Mouse (Mus musculus) left cerebral cortex, adult 9 months (tissue): ENCODE measurements at regions not wholly inside any gene's neighbourhood (a gene's known extent, or its start where the extent isn't known, plus 50 kb on each side); places are given as distances from the start of the nearest gene placed in this dataset.
A peak's percentile ranks its signal among the peaks of the same experiment; 100 is the strongest.

Source experiments
- DNase-seq, 2 experiments: peaks; one replicate each; pipeline ENCODE4 v3.0.0; 2022; ENCODE audit warnings: low spot score in 2 of 2

DNA sequence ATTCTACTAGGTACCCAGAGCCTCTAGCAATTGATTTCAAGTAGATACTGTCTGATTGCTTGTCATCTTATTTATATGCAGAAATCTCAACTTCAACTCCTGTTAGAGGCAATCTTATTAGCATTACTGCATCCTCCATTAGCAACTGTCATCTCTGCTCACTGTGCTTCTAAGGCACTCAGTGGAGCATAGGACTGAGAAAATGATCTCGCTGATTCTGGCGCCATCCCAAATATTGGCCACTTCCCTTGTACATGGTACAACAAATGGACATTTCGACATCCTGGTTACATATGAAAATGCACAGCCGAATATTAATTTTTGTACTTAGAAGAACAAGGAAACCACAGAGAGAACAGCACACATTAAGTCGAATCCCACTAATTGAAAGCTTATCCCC lies 329.7 kb upstream of the G2e3 start:
- no peak for DNase-seq

DNA sequence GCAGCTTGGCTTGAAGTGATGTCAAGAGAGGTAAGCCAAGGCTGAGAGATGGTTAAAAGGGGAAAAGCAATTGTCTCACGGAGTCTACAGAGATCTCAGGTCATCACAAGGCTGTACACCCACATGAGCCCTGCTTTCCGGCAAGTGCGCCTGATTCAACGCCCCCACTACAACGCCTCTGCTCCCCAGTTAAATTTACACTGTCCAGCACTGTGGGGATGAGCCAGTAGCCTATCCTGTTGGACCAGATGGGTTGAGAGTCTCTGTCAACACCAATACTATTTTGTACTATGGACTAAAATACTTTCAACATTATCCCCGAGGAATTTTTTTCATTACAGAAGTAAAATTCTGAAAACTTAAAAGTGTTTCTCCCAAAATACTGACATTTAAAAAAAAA lies 331.8 kb upstream of the G2e3 start:
- DNase-seq: peak in 1 of 2 experiments; percentile 45

DNA sequence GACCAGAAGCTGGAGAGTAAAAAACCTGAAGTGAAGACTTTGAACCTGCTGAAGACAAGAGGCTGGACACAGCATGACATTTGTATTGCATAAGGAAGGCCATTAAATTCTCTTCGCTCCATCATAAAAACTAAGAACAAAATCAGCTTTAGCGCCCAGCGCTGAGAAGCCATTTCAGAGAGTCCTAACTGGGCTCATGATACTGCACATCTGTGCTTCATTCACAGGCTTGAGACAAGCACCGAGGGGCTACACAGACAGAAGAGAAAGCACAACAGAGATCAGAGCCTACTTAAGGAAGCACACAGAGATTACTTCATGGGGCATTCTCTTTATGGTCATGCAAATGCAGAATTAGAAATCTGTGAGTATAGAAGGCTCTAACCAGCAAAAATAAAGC lies 338.2 kb upstream of the G2e3 start:
- no peak for DNase-seq

DNA sequence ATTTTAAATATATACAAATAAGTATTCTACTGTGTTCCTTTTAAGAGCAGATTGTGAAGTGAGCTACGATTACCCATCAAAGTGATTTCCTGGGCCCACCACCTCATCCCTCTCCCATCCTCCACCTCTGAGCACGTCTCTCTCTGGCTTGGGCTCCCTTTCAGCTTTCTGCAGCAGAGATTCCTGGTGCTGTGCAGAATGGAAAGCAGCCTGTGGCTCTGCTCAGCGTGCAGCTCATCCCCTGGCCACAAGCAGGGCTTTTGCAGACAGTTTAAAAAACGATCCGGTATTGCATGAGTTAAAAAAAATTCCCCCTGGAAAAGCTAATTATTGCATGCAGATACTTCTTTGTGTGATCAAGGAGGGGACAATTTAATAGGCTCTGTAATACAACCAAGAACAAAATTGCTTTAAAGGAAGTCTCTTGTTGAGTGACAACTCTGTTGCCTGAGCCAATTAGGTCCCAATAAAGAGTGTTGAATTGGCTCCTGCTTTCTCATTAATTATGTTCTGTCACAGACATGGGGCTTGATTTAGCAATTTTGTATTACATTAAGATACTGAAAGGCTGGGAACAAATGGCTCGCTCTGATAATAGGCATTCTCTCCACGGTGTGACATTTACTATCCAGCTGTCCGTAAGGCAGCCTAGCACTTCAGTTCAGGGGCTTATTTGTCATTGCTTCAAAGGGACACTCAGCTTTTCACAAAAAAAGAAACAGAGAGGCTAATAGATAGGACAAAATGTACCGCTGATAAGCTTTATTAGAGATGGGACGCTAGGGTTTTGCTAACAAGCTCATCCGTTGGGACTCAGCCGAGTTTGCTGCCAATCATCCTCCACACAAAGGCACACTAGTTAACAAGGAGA lies 345.9 kb upstream of the G2e3 start:
- peak in 1 of 2 experiments; percentile 40 for DNase-seq

DNA sequence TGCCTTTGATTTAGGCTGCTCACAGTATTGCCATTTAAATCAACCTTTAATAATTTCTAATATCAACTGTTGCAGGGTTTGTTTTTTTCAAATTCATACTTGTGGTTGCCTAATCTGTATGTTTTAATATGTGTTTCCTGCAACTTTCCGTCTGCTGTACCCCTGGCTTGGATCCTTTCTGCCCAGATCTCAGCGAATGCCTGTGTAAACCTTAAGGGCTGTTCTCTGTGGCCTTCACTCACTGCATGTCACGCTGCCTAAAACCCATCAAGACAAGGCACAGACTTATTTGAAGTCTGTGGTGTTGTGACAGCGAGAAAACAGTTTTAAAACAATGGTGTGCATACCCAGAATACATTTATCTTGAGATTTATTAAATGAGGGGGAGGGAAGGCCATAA lies 346.8 kb upstream of the G2e3 start:
- no peak for DNase-seq

DNA sequence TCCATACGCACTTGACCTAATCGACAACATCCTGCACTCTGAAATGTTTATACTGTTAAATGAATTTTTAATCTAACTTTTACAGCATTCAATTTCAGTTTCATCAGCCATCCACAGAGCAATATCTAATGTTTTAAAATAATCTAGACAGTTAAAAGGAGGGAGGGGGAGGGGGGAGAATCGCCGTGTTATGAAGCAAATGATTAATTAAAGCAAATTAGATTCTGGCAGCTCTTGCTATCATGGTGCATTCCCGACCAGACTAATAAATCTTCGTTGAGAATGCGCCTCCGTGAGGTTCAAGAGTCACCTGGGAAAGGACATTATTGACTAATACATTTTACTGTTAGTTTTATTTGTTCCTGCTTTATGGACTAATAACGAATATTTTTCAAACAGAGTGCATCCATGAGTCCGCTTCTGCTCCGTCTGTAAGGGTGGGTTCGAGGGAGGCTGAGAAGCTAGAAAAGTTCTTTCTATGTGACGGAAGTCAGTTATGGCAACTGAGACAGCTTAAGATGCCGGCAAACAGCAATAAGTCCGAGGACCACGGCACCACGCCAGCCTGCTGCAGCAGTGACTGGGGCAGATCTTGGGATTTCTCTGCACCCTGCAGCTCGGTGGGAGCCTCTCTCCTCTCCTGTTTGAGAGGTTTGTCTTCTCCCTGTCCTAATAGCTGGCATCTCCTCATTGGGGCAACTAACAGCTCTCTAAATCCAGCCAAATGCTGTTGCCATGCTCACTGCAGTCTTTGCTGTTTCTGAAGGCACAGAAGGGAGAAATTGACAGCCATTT lies 347.4 kb upstream of the G2e3 start:
- DNase-seq: peak in 1 of 2 experiments; percentile 14

DNA sequence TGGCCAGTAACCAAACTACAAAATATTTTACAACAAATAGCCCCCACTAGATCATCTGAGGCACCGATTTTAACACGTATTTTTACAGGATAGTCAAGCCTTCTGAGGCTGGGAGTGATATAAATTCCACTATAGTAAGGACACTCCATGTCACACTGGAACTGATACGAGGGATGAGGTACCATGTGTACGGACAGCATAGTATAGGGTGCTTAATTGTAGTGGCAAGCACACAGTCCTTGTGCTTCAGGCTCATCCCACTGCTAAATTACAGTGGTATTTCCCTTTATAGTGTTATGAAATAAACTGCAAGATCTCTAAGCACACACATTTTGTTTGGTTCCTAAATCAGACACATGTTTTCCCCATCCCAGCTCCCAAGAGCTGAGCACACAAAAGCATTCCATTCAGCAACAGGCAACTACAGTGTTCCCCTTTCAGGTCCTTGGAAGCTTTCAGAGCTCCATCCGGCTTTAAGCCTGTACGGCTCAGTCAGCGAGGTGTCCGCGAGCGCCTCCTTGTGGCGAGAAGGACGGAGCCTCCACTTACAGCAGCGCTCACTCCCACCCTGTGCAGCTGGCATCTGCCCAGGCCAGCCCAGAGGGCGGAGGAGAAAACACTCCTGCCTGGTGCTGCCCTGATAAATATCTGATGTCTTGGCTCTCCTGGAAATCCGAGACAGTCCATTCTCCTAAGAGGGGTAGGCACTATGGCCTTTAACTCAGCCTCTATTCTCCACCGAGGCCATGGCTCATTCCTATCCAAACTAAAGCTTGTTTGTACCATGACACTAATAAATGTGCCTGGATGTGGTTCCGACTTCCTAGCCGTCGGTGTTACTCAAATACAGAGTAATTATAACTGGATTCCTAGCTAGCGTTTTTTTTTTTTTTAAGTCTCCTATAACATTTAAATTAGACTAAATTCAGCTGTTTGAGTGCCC lies 348.3 kb upstream of the G2e3 start:
- DNase-seq: peak; percentile 40 to 79

DNA sequence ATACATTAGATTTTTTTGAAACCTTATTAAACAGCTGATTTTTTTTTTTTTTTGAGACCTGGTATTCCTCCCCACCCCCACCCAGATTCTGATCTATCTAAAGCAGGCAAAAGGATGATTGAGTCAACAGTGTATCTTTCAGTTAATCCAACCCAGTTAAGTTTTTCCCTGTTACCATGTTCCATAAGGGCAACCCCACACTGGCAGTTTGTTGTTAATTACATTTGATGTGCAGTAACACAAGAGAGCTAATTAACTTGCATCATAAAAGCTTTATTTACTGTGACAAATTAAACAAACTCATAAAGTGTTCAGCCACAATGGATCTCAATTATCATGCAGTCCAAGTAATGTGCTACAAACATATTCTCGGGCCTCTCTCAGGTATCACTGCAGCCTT lies 346.8 kb upstream of the Prkd1 start:
- no peak for DNase-seq

DNA sequence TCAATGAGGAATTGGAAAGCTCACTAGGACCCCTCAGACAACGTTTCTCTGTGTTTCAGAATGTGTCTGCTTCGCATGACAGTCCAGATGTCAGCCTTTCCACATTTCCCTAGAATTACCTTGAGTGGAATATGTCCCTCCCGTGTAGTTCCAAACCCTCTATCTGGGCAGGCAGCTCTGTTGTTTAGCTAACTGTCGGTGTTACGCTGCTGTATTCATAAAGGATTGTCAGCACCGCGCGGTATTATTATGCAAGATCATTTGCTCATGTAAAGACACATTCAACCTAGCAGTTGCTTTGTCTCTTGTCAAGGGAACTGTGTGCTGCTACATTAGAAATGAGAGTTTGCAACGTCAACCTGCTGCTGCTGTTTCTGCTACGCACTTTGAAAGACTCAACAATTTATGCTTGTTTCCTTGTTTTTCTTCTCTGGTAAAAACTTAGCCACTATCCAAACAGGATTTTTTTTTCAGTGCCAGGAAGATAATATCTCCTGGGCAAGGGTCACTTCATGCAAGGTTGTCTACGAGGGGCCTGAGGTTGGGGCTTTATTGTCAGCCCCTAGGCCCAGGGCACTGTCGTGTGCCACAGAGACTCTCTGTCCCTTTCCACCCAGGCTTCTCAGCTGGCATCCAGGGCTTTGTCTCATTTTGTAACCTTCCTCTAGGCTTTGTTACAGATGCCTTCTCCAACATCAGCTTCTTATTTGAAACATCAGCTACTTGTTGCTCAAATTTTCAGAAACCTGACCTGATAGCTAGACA lies 340.8 kb upstream of the Prkd1 start:
- no peak for DNase-seq

DNA sequence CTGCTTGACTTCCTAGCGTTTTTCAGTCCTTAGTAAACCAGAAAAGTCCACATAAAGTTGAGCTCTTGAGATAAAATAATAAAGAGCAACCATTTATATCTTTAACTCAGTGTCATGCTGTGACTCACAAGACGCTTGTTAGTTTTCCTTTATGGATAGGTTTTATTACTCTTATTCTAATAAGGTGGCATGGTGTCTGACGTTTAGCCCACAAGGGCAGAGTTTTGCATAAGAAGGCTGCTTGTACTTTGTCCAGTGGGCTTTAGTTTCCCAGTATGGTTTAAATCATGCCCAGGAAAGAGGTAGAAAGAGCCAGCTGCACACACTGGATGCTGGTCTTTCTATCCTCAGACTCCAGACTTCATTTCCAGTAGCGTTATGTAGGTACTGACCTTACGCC lies 332.4 kb upstream of the Prkd1 start:
- no peak for DNase-seq

DNA sequence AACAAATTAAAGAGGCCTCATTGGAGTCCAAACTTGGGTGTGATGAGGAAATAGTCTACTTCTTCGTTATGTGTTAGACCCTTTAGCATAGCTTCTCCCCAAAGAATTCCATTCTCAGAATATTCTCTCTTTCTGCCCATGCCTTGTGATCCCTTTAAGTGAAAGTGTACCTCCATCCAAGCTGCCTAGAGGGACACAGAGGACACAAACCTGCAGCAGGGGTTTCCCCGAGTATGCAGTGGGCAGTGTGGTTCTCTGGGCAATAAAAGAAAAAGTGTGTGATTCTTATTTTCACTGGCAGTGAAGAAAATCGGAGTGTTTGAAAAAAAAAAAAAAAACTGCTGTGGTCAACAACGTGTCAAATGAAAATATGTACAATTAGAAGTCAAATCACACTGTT lies 331.9 kb upstream of the Prkd1 start:
- DNase-seq: no peak

DNA sequence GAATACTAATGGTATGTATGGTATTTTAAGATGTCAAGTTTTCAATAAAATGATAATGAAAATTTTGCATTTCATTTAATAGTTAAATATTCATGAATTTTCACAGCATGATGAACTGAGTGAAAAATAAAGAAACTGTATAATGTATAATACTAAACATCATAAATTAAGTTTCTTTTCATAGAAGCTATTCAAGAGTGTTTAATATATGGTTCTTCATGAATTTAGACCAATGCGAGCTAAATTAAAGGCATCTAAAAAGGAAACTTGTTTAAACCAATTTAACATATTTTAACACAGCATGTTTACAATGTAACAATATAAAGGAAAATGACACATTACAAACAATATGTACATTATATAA lies 321.8 kb upstream of the Prkd1 start:
- DNase-seq: no peak

DNA sequence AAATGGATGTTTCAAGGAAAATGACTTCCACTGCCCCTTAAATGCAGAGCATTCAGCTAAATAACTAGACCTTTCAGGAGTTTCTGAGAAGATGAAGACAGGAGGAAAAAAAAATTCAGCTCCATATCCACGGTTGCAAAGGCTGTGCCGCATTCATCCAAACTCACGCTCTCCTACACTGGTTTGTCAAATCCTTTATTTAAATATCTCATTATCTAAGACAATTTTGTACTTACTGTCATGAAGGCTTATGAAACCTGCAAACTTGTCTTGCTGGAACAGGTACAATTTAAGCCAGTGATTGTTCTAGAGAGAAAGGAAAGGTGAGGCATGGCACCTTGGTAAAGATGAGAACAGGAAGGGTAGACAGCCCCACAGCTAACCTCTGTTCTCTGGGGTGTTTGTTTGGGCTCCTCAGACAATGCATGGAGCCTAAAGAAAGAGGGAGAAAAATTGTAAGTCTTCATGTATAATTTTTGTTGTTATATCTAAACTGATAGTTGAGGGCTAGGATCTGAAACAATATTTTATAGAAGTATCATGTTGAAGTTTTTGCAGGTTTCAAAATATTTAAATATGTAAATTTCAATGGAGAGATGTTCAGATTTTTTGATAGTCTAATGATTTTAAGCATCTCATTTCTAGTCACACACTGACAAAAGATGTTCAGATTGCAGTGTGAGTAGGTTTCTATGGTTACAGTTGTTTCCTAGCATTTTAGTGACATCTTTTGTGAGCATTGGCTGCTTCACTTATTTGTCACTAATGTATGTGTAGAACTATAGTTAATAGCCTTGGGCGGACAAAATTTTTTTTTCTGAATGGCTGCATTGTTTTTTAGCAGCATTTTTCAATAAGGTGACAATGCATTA lies 321.2 kb upstream of the Prkd1 start:
- peak in 1 of 2 experiments; percentile 37 for DNase-seq

DNA sequence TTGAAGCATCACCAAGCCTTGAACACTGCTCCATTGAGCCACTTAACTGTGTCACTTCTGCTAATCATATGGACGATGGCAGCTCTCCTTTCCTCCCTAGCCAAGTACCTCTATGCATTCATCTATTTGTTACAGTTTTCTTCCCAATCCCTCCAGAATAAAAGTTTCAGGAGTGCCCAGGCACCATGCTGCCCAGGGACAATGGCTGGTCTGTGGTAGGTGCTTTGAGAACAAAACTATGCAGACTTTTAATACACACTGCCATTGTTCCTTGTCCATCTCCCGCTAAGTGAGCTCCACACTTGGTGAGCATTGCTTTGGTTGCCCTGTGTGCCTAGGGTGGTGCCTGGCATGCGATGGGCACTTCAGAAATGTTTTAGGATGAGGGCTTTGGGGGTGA lies 320.5 kb upstream of the Prkd1 start:
- no peak for DNase-seq

DNA sequence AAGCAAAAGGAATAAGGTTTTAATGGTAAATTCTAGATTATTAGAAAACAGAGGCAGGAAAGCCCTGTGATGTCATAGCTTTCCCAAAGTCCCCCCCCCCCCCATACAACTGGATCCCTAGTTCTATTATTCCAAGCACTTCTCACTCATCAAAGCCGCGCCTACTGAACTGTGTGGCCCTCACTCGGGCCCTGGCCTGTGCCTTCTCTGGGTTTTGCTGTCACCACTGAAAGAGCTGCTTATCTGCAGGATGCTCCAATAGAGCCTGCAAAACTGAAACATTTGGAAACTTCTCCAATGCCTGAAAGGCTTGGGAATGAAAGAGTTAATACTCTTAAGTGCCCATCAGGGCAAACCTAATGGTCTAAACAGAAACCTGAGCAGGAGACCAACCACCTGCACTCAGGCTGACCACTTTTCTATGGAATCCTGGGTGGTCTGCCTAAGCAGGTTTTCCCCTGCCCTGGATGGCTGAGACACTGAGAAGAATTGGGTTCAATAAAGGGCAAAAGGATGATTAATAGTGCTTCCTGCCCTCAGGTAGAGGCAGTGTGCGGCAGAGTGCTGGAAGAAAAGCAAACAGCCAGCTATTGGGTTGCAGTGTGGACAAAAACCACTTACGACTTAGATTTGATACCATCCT lies 318.4 kb upstream of the Prkd1 start:
- no peak for DNase-seq

DNA sequence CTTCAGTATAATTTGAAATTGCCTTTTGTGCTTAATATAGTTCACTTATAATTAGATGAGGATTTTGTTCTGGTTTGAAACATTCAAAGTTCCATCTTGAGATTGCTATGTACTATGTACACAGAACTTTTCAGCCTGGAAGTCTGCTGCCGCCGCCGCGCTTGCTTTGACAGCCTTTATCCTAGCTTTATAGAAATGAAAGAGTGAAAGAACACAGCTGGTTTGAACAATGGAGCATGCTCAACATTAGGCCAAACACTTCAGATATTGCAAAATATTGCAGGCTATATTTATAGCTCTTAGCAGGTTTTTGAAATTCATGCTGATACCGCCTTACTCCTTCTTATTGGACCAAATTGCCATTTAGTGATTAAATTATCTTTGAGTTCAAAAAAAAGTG lies 305.1 kb upstream of the Prkd1 start:
- DNase-seq: no peak

DNA sequence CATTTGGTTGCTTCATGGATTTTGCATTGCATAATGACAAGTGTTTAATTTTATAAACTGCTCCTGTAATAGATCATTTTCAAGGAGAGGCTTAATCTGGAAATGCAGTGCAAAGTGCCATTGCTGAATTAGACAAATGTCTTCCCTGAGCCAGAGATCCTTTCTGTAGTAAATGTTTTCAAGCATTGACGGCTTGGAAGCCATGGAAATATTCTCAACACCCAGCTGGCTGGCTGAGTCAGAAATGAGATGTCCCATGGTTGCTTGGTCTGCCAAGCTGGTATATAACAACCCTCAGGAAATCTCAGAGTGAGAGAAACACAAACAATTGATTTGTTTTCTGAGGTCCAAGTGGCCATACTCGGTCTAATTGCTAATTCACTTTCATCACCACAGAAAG lies 298.1 kb upstream of the Prkd1 start:
- DNase-seq: peak; percentile 40 to 55

DNA sequence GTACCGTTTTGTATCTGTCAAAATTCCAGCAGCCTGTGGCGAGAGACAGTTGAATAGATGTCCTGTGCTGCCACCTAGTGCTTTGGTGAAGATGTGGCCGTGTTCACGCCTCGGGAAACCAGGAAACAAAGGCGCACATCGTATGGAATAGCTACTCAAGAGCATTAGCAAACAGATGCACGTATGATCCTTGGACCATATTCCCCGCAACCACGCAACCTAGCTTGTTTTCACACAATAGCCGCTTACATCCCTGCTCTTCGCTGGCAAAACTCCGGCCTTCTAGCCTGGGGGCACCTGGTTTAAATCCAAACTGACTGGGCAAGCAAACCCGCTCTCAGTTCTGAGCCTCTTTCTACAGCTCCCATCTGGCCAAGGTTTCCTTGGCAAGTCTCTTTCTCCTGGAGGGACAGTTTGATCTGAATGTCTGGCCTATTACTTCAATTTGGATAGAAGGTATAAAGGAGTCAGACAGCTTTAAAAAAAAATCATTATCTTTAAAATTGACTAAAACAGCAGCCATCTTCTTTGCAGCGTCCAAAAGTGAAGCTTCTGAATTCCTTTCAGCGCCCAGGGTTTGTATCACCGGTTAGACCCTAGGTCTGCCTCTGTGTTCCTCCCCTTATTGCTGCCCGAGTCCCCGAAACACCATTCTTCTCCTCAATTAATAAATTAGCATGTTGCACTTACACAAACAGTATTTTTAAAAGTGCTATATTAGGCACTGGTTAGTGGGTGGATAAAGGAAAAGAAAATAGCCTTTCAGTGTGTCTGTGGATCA lies 295.0 kb upstream of the Prkd1 start:
- DNase-seq: peak; percentile 40 to 88

DNA sequence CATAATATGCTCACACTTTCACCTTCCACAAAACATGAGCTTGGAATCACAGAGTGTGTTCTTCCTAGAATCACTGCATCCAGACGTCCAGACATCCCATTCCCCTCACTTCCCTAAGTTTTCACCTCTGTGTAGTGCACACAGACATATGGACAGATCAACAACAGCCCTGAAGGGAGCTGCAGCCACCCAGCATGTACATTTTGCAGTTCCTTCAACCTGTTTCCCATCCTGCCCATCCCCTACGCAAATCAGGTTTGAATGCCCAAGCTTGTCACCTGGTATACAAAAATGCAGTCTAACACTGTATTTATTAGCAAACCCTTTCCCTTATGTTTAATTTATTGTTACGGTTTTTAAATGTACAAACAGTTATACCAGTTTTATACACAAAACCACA lies 294.4 kb upstream of the Prkd1 start:
- no peak for DNase-seq
